Mouse (Mus musculus) c-Kit-negative CD71-positive TER-119-positive erythroid progenitor cells, embryonic 14.5 days (primary cell): ENCODE results near the gene Prss32.

Experiments used
- DNase-seq: peaks from one replicate; pipeline ENCODE4 v3.0.0-alpha.2; 2013; ENCODE audit warnings: low read depth, low spot score

The Prss32 gene

DNA sequence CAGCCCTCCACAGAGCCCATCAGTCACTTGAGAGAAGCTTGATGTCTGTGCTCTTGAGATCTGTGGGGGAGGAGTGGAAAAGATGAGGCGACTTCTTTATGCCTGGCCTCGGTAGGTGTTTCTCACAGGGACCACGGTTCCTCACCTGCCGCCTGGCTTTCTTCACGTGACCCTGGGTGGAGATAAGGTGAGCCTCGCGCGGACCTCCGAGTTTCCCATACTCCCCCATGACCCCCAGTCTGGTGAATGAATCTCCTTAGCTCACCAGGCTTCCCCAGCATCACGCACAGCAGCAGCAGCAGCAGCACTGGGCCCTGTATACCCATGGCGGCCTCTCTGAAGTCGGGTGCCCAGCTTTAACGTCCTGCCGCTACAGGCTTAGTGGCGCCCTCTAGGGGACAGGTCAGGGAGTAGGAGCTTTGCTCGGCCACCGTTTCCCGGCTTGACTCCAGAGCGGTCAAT is at the start of gene Prss32, which contains the start of gene Prss41:
Gene Prss32 (plus strand): TSS at position 44 of the 462 bp plus-strand sequence.
Gene Prss41 (minus strand): TSS at position 361 of the 462 bp plus-strand sequence.
- peak; percentile 54 for DNase-seq

DNA sequence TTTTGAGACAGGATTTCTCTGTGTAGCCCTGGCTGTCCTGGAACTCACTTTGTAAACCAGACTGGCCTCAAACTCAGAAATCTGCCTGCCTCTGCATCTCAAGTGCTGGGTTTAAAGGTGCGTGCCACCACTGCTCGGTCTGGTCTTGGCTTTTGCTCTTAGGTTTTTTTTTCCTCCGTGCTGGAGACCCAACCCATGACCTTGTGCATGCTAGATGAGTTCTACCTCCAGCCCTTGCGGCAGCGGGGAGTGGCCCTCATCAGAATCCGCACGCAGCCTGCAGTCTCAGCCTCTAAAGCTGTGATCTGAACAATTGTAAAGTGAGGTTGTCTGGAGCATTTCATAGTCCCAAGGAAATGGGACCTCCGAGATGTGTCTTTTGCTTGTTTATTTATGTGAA is 48.3 kb upstream of the Prss32 start:
- no peak for DNase-seq

DNA sequence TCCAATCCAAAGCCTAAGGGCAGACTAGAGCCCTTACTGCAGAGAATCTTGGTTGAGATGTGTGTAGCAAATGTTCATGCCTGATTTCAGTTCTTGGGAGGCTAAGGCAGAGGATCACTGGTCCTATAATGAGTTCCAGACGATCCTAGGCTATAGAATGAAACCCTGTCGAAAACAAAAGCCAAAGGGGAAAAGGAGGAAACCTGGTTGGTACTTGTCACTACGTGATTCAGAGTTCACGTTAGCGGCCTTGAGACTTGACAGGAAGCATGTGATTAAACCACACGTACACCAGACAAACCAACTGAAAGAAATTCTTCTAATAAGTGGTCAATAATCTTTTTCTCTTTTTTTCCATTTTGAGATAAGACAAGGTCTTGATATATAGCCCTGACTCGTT is 46.3 kb upstream of the Prss32 start:
- DNase-seq: no peak

DNA sequence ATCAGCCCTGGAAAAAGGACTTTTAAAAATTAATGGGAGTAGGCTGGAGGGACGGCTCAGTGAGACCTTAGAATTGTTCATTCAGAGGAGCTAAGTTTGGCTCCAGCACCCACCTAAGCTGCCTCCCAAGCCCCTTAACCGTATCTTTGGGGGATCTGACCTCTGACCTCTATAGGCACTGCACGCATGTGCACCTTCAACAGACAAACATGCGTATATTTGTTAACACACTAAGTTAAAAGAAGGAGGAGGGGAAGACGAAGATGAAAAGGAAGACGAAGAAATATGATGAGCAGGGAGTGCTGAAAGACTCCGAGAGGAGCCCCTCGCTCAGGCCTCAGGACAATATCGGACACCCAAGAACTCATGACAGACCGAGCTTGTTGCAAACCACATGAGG is 42.0 kb upstream of the Prss32 start:
- DNase-seq: no peak

DNA sequence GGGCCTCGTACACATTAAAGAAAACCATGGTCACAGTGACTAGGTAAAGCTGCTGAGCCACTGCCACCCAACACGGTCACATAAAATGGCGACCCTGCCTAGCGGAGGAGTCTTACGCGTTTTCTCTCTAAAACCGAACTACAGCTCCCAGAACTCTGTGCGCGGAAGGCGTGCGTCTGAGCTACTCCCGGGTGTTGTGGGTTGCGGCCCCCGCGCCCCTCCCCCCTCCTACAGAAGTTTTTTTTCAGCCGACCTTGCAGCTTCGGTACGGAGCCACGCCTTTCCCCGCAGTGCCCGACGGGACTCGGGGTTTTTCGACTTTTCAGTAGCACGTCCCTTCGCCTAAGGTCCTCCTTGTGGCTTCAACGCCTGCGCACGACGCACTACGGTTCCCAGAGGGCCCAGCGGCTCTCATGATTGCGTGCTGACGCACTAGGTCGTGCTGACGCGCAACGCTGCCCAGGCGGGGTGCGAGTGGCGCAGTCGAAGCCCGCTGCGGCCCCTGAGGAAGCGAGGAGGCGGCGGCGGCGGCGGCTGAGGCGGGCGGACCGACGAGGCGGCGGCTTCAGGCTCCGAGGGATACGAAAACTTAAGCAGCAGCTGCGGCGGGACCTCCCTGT is 40.8 kb upstream of the Prss32 start:
- peak; percentile 93 for DNase-seq

DNA sequence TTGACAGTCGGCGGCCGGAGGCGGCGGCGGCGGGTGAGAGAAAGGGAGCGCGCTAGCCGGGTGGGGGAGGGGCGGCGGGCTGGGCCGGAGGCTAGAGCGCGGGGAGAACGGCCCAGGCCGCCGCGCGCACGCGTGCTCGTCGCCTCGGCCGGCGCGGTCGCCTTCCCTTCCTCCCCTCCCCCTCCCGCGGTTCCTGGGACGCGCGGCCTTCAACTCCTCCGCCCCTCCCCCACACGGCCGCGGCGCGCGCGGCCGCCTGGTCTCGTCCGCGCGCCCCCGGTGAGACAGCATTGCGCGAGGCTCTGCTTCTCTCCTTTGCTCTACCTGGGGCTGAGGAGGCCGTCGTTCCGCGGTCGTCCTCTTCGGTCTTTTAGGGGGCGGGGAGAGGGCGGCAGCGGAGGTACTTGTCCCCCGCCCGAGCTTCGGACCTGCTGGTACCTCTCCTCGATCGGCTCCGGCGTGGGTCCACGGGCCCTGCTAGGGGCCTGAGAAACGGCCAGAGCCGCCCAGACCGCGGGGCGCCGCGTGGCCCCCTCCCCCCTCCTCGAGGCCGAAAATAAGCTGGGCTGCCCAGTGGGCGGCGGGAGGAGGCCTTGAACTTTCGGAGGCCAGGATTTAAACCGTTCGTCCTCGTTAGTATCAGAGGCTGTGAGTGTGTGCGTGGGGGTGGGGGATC is 40.2 kb upstream of the Prss32 start:
- DNase-seq: peak; percentile 80

DNA sequence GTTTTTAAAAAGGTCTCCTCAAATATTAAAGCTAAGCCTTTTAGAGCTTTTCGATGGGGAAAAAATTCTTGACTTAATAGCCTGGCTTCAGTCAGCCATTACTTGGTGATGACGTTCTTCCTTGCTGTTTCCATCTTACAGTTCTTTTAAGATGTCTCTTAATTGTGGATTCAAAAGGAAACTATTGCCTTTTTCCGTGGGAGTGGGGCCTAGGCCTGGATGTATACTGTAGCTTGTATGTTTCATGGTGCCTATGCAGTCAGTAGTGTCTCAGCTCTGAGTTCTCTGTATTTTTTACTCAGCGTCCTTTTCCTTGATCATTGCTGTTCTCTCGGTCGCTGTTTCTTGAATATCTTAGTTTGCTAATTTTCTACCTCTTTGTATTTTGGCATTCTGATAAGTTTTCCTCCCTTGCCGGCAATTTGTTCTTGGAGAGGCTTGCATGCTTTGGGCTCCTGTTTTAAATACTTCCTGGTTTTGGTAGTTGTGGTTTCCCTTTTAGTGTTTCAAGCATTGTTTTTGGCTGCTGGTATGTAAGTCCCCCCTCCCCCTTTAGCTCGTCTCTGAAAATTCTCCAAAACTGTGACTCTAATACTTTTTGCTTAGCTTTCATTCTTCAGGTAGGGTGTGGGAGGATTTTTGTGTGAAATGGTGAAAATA is 39.1 kb upstream of the Prss32 start:
- no peak for DNase-seq

DNA sequence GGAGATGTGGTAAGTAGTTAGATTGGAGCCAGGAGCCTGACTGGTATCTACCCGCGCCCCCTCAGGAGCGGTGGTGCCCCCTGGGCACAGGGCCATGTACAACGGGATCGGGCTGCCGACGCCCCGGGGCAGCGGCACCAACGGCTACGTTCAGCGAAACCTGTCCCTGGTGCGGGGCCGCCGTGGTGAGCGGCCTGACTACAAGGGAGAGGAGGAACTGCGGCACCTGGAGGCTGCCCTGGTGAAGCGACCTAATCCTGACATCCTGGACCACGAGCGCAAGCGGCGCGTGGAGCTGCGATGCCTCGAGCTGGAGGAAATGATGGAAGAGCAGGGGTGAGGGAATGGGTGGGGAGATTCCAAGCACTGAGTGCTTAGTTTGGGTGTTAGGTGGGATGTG is 36.8 kb upstream of the Prss32 start:
- DNase-seq: no peak

DNA sequence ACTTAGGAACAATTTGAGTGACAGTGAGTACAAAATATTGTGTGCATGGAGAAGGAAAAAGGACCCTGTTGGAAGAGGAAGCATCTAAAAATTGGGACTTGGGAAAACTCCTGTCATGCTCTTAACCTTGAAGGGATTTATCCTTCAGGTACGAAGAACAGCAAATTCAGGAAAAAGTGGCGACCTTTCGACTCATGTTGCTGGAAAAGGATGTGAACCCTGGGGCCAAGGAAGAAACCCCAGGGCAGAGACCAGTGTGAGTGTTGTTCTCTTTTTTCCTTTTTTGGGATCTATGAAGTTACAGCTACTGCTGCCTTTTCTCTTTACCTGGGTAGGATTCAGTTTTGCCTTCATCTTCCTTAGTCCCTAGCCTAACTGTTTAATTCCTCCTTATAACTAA is 35.7 kb upstream of the Prss32 start:
- DNase-seq: no peak

DNA sequence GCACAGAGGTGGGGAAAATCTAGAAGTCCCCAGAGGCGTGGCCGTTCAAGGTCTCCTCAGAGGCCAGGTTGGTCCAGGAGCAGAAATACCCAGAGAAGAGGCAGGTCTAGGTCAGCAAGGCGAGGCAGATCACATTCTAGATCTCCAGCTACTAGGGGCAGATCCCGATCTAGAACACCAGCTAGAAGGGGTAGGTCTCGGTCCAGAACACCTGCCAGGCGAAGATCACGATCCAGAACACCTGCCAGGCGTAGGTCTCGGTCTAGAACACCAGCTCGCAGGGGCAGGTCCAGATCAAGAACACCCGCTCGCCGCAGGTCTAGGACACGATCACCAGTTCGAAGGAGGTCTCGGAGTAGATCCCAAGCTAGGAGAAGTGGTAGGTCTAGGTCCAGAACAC is 28.0 kb upstream of the Prss32 start:
- no peak for DNase-seq

DNA sequence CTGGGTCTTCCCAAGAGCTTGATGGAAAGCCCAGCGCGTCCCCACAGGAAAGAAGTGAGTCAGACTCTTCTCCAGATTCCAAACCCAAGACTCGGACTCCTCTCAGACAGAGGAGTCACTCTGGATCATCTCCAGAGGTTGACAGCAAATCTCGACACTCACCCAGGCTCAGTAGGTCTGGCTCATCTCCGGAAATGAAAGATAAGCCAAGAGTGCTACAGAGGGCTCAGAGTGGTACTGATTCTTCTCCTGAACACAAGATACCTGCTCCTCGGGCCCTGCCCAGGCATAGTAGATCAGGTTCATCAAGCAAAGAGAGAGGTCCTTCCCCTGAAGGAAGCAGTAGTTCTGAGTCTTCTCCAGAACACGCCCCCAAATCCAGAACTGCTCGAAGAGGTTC is 25.1 kb upstream of the Prss32 start:
- DNase-seq: no peak

DNA sequence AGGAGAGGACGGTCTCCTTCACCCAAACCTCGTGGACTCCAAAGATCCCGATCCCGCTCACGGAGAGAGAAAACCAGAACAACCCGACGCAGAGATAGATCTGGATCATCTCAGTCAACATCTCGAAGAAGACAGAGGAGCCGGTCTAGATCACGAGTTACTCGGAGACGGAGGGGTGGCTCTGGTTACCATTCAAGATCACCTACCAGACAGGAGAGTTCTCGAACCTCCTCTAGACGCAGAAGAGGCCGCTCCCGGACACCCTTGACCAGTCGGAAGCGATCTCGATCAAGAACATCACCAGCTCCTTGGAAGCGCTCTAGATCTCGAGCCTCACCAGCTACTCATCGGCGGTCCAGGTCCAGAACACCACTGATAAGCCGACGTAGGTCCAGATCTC is 24.4 kb upstream of the Prss32 start:
- DNase-seq: no peak

DNA sequence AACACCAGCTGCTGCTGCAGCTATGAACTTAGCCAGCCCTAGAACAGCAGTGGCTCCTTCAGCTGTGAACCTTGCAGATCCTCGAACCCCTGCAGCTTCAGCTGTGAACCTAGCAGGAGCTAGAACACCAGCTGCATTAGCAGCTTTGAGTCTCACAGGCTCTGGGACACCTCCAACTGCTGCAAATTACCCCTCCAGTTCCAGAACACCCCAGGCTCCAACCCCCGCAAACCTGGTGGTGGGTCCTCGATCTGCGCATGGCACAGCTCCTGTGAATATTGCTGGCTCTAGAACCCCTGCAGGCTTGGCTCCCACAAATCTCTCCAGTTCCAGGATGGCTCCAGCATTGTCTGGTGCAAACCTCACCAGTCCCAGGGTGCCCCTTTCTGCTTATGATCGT is 22.9 kb upstream of the Prss32 start:
- no peak for DNase-seq

DNA sequence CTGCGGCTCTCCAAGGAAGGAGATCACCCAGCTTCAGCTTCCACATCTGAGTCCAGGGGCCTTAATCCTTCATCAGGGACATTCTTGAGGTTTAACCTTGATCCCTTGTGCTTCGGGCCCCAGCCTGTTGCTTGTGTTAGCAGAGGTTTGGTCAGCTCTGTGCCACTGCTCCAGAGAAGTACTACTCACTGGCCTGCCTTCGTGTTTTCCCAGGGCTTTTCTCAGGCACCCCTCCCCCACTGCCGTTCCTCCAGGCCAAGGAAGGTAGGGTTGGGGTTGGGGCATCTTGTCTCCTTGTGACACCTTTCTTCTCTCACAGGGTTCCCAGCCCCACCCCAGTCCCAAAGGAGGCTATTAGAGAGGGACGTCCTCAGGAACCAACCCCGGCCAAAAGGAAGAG is 21.6 kb upstream of the Prss32 start:
- DNase-seq: no peak

DNA sequence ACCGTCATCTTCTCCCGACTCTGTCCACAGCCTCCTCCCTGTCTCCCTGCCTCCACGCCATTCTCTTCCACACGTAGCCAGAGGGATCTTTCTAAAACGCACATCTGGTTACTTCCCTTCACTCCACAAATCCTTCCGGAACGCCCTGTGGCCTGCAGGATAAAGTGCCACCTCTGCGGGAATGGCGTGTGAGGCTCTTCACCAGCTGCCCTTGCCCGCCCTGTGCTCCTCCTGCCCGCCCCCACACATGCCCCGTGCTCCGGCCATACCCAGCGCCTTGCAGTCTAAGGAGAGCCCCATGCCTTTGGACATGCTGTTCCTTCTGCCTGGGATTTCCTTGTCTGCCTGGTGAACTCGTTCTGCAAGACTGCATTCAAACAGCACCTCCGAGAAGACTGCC is 20.6 kb upstream of the Prss32 start:
- no peak for DNase-seq

DNA sequence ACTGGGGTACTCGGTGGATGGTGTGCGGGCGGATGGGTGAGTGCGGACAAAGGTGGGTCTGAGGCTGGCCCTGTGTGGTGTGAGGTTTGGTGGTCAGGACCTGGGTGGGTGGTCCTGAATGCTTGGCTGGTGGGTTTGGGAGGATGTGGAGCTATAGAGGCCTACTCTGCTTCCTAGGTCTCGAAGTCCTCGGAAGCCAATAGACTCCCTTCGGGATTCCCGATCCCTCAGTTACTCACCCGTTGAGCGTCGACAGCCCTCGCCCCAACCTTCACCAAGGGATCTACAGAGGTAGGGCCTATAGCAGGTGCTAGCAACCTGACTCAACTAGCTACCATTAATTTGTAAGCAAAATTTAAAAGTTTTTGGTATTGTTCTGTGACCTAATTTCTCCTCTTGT is 20.0 kb upstream of the Prss32 start:
- DNase-seq: no peak

DNA sequence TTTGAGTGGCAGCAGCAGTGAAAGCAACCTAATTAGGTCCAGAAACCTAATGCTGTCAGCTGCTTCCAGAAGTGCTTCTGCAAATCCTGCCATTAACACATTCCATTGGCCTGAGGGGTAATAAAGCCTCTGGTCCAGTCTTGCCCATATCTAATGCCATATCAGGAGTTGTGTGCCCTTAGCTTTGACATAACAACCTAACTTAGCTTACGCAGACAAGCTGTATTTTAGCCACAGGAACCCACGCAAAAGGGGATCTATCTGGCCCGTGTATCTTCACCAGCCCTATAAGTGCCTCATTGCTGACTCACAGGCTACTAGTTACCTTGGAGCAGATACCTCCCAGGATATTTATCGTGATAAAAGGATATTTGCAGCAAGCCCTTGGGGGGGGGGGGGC is 18.1 kb upstream of the Prss32 start:
- no peak for DNase-seq

DNA sequence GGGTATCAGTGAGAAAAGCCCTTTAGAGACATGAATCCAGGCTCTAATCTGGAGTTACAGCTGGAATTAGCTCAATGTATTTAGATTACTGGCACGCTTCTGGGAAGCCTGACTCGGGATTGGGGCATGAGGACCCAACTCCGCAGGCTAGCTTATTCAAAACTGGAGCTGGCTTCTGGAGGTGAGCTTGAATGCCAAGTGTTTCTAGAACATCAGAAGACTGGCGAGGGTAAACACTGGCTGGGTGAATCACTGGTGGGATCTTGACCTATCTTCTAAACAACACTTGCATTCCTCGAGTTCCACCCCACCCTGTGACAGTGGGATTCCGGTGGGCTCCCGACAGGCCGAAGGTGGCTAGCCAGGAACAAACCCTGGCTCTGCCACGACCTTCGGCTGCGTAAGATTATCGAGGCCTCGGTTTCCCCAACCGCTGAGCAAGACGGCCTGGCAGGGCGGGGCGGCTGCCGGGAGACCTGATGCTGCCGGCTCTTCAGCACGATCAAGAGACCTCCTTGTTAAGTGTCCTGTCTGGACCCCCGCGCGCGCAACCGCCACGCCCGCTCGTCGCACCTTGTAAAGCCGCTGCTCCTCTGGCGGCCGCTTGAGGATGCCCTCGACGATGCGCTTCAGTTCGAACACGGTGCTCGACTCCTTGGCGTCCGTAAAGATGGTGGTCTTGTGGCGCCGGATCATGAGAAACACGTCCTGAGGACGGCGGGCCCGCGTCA is 15.2 kb upstream of the Prss32 start:
- DNase-seq: no peak

DNA sequence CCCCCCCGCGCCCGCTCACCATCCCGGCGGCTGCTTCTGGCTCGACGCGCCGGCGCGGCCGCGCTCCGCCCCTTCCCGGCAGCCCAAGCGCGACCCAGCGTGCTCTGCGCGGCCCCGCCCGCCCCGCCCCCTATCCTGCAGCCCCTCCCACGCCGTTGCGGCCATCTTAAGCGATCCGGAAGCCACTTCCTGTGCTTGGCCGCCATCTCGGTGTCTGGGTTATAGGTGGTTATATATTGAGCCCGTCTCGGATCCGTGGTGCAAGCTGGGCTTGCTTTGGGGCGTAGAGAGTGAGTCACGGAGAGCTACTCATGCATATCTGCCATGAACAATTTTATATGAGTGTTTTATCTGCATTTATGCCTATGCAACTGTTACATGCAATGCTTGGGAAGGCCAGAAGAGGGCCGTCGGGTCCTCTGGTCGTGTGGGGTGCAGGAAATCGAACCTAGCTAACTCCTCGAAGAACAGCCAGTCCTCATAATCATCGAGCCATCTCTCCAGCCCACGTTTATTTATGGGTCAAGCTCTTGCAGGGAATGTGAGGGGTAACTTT is 14.5 kb upstream of the Prss32 start, which contains the start of gene Elob:
Gene Elob (minus strand): TSS at position 73 of the 556 bp plus-strand sequence.
- DNase-seq: peak; percentile 71

DNA sequence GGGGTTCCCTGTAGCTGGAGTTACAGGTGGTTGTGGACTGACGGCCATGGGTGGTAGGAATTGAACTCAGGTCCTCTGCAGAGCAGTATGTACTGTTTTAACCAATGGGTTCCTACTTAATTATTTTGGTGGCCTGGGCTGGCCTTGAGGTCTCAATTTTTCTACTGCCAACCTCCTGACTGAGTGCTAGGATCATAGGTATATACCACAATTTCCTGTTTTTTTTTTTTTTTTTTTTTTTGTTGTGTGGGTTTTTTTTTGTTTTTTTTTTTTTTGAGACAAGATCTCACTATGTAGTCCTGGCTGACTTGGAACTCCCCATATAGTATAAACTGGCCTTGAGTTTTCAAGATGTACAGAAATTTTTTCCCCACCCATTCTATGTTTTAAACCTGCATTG is 12.5 kb upstream of the Prss32 start:
- DNase-seq: no peak

DNA sequence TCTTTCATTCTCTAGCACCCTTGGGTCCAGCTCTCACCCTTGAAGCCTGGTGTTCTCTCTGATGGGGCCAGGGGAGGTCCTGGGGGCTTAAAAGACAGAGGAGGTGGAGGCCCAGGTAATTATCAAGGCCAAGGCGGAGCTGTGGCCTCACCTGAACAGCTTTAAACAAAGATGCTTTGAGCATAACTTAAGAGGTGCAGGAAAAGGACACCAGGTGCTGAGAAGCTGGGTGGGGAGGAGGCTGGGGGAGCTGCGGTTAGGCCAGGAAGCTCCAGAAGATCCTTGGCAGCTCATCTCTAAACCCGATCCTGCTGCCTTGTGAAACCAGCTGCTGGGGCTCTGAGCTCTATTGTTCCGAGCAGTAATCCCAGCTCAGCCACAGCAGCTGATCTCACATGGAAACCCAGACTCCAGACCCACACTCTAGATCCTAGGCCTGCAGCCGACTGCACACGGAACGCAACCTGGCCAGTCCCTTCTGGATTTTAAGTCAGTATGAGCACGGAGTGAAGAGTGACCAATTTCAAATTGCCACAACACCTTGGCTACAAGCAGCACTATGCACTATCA is 7.6 kb upstream of the Prss32 start, which contains the start of gene Prss33:
Gene Prss33 (minus strand): TSS at position 51 of the 570 bp plus-strand sequence.
- DNase-seq: no peak
